Mouse (Mus musculus): ENCODE results near the gene Borcs7. TPM values are rescaled to one million over a fixed set of nuclear protein-coding genes. Genes with fewer than 3 reads are reported as not detected.
A peak's percentile ranks its signal among the peaks of the same experiment; 100 is the strongest.

The Borcs7 gene
- total RNA-seq, 2 experiments from 2014 or later = 3.8 TPM; not detected in 1

- ATAC-seq (replicated peaks; ENCODE audit: low FRiP score, poor library complexity, severe bottlenecking) = no peak
These were observed 28.2 kb upstream of the Borcs7 start for GRCm38 (mm10) chr19:46661511-46661910.

- no peak for ATAC-seq (replicated peaks; ENCODE audit: low FRiP score, poor library complexity, severe bottlenecking)
These were observed 27.5 kb upstream of the Borcs7 start for GRCm38 (mm10) chr19:46662214-46662613.

GRCm38 (mm10) chr19:46662784-46663183 lies 26.9 kb upstream of the Borcs7 start:
- no peak for ATAC-seq (replicated peaks; ENCODE audit: low FRiP score, poor library complexity, severe bottlenecking)

- no peak for ATAC-seq (replicated peaks; ENCODE audit: low FRiP score, poor library complexity, severe bottlenecking)
These were observed 24.2 kb upstream of the Borcs7 start for GRCm38 (mm10) chr19:46665474-46665873.

GRCm38 (mm10) chr19:46667300-46667699 lies 22.4 kb upstream of the Borcs7 start:
- no peak for ATAC-seq (replicated peaks; ENCODE audit: low FRiP score, poor library complexity, severe bottlenecking)

- ATAC-seq (replicated peaks; ENCODE audit: low FRiP score, poor library complexity, severe bottlenecking) = no peak
These were observed 21.4 kb upstream of the Borcs7 start for GRCm38 (mm10) chr19:46668263-46668662.

GRCm38 (mm10) chr19:46669802-46670201 lies 19.9 kb upstream of the Borcs7 start:
- ATAC-seq (replicated peaks; ENCODE audit: low FRiP score, poor library complexity, severe bottlenecking) = no peak

- no peak for ATAC-seq (replicated peaks; ENCODE audit: low FRiP score, poor library complexity, severe bottlenecking)
These were observed 19.0 kb upstream of the Borcs7 start for GRCm38 (mm10) chr19:46670691-46671090.

GRCm38 (mm10) chr19:46672766-46673418 lies 16.8 kb upstream of the Borcs7 start, which contains the start of gene Cyp17a1:
Cyp17a1 (minus strand) TSS chr19:46673172.
- ATAC-seq (replicated peaks; ENCODE audit: low FRiP score, poor library complexity, severe bottlenecking) = peak; percentile 44; the same call in 1 of the 2 replicates

GRCm38 (mm10) chr19:46675641-46676040 lies 14.1 kb upstream of the Borcs7 start:
- ATAC-seq (replicated peaks; ENCODE audit: low FRiP score, poor library complexity, severe bottlenecking) = no peak

- no peak for ATAC-seq (replicated peaks; ENCODE audit: low FRiP score, poor library complexity, severe bottlenecking)
These were observed 9.9 kb upstream of the Borcs7 start for GRCm38 (mm10) chr19:46679720-46680383.

- no peak for ATAC-seq (replicated peaks; ENCODE audit: low FRiP score, poor library complexity, severe bottlenecking)
These were observed 681 bp downstream of the Borcs7 start for GRCm38 (mm10) chr19:46690387-46690786.

- ATAC-seq (replicated peaks; ENCODE audit: low FRiP score, poor library complexity, severe bottlenecking) = no peak
These were observed 1.4 kb downstream of the Borcs7 start for GRCm38 (mm10) chr19:46691078-46691477.

- no peak for ATAC-seq (replicated peaks; ENCODE audit: low FRiP score, poor library complexity, severe bottlenecking)
These were observed 3.4 kb downstream of the Borcs7 start for GRCm38 (mm10) chr19:46693146-46693545.

GRCm38 (mm10) chr19:46696482-46696881 lies 6.8 kb downstream of the Borcs7 start:
- ATAC-seq (replicated peaks; ENCODE audit: low FRiP score, poor library complexity, severe bottlenecking) = no peak

- no peak for ATAC-seq (replicated peaks; ENCODE audit: low FRiP score, poor library complexity, severe bottlenecking)
These were observed 7.2 kb downstream of the Borcs7 start for GRCm38 (mm10) chr19:46696943-46697342.

GRCm38 (mm10) chr19:46697840-46698517 lies 8.3 kb downstream of the Borcs7 start:
- ATAC-seq (replicated peaks; ENCODE audit: low FRiP score, poor library complexity, severe bottlenecking) = no peak

- ATAC-seq (replicated peaks; ENCODE audit: low FRiP score, poor library complexity, severe bottlenecking) = no peak
These were observed 9.3 kb downstream of the Borcs7 start for GRCm38 (mm10) chr19:46699011-46699481.

GRCm38 (mm10) chr19:46701156-46701555 lies 11.4 kb downstream of the Borcs7 start:
- no peak for ATAC-seq (replicated peaks; ENCODE audit: low FRiP score, poor library complexity, severe bottlenecking)

- no peak for ATAC-seq (replicated peaks; ENCODE audit: low FRiP score, poor library complexity, severe bottlenecking)
These were observed 16.2 kb downstream of the Borcs7 start for GRCm38 (mm10) chr19:46705779-46706495.
